Mouse (Mus musculus) kidney, adult 8-10 months (tissue): Measurements from ENCODE around the gene Itgb3.
"Not testable (repeated sequence)": the region's sequence is repeated elsewhere in the genome, so short reads cannot be mapped to it uniquely, and the experiment has no call there.

Source experiments
- DNase-seq, 2 experiments: peaks; one replicate each; pipeline ENCODE4 v3.0.0; 2022

Itgb3 gene

DNA sequence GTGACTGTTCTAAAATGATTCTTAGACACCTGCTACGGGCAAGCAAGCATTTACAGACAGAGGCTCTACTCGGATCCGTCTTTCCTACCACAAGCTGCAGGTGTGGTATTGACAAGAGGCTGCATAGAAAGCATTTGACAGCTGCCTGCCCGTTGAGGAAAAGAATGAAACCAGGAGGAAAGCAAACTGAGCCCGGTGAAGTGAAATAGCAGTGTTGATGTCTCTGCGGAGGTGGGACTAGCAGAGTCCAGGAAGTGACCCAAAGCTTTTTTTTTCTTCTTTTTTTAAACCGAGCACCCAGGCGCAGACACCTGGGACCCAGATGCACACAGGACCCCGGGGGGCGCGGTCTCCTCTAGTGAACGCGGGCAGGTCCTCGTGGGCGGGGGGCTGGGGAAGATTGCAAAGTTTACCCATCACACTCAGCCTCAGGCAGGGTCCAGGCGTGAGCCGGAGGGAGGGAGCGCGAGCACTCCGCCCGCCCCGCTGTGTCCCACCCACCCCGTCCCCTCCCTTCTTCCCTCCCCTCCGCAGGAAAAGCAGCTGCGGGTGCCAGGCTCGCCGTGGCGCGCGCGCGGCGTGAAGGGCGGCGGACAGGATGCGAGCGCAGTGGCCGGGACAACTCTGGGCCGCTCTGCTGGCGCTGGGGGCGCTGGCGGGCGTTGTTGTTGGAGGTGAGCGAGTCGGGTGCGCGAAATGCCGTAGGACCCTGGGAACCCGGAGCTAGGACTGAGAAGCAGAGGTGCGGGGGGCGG lies at the start of gene Itgb3:
TSS of gene Itgb3 (plus strand) at position 510 of the 755 bp plus-strand sequence.
- peak; percentile 29 to 66 for DNase-seq

- no peak for DNase-seq
Observed at GRCm38 (mm10) chr11:104558065-104558464, 49.7 kb upstream of the Itgb3 start.

GRCm38 (mm10) chr11:104558651-104559403 lies 49.0 kb upstream of the Itgb3 start:
- no peak for DNase-seq

DNA sequence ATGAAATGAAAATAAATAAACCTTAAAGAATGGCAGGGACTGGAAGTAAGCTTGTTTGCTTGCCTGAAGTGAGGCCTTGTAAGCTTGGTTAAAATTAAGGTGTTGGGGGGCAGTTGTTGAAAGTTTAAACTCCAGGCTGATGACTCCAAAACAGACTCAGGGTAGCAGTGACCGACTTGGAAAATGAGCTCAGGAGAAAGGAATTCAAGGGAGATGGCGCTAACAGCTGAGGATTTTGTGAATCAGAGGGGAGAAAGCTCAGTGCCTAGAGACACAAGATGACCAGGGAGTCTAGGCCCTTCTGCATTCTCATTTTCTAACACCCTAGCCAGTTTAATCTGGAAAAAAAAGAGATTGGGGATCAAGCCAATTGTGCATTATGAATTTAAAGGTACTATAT lies 46.8 kb upstream of the Itgb3 start:
- no peak for DNase-seq

GRCm38 (mm10) chr11:104563496-104563895 lies 44.3 kb upstream of the Itgb3 start:
- DNase-seq = no peak

DNA sequence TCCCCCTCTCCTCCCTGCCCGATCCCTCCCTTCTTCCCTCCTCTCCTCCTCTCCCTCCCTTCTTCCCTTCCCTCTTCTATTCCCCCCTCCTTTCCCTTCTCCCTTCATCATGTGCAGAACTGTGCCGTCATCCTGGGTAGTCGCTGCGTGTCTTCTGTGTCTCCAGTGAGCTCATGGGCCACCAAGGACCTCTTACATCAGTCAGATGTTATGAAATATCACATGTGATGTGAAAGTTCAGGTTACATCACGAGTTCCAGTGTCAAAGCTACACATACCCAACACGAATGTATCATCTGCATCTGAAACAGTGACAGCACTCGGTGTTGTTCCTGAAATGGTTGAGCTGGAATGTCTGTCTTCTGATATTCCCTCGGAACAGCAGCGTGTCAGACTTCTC lies 42.6 kb upstream of the Itgb3 start:
- no peak for DNase-seq

- no peak for DNase-seq
Observed at GRCm38 (mm10) chr11:104566097-104566496, 41.7 kb upstream of the Itgb3 start.

DNA sequence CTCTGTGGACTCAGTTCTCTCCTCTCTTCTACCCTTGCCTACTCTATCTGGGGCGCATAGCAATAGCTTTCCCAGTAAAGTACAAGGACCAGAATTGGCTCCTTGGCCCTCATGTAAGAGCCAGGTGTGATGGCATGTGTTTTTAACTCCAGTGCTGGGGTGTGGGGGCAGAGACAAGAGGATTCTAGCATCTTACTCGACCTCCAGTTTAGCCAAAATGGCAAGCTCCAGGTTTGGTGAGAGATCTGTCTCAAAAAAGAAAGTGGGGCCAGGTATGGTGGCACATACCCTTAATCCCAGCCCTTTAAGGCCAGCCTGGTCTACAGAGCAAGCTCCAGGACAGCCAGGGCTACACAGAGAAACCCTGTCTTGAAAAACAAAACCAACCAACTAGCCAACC lies 41.0 kb upstream of the Itgb3 start:
- no peak for DNase-seq

DNA sequence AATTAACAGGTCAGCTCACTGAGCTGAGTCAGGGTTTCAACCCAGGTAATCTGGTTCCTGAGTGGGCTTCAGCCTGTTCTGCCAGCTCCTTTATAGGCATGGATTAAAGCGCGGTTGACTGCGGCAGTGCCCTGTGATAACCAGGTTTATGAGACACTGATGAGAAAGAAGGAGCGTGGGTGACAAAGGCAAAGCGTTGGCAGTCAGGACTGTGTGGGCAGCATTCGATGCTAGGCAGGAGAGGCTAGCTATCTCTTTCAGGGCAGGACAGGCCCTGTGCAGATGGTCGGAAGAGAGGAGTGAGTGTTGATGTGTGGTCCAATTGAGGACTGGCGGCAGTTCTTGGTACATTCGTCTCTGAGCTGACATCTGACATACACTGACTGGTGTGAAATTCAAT lies 40.1 kb upstream of the Itgb3 start:
- DNase-seq = no peak

GRCm38 (mm10) chr11:104568326-104568725 lies 39.5 kb upstream of the Itgb3 start:
- no peak for DNase-seq

GRCm38 (mm10) chr11:104570515-104570914 lies 37.3 kb upstream of the Itgb3 start:
- not testable (repeated sequence) for DNase-seq

- not testable (repeated sequence) for DNase-seq
Observed at GRCm38 (mm10) chr11:104571373-104571772, 36.4 kb upstream of the Itgb3 start.

DNA sequence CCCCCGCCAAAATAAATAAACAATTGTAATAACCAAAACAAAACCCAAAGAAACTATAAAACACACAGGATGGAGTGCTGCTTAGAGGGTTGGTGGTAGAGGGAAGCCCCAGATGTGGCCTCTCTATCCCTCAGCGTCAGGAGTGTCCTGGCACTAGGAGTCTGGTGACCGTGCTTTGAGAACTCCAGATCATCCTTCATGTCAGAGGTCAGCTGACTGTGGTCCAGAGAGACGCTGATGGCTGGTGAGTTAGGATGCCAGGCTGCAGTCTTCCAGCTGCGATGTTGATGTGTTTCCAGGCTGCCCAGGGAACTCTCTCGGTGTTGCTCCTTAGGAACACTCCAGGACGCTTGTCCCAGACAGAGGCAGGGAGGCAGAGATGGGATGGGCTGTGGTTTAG lies 35.7 kb upstream of the Itgb3 start:
- DNase-seq = no peak

- no peak for DNase-seq
Observed at GRCm38 (mm10) chr11:104572566-104572965, 35.2 kb upstream of the Itgb3 start.

GRCm38 (mm10) chr11:104576772-104577612 lies 30.8 kb upstream of the Itgb3 start:
- no peak for DNase-seq

GRCm38 (mm10) chr11:104578074-104578473 lies 29.7 kb upstream of the Itgb3 start:
- no peak for DNase-seq

GRCm38 (mm10) chr11:104579084-104579483 lies 28.7 kb upstream of the Itgb3 start:
- DNase-seq = no peak

DNA sequence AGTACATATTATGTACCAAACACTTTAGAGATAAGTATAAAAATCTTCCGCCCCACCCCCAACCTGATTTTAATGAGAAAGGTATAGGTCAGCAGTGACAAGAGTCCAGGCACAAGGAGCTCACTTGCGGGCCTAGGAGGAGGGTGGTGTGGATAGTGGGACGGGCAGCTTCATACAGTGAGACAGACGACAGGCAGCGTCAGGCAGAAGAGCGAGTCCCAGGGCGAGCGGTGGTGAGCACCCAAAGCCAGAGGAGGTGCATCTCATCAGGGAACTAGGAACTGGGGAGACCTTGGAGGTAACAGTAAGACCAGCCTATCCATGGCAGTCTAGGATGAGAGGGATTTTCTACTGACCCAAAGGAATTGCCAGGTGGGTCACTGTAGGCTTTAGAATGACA lies 28.2 kb upstream of the Itgb3 start:
- no peak for DNase-seq

DNA sequence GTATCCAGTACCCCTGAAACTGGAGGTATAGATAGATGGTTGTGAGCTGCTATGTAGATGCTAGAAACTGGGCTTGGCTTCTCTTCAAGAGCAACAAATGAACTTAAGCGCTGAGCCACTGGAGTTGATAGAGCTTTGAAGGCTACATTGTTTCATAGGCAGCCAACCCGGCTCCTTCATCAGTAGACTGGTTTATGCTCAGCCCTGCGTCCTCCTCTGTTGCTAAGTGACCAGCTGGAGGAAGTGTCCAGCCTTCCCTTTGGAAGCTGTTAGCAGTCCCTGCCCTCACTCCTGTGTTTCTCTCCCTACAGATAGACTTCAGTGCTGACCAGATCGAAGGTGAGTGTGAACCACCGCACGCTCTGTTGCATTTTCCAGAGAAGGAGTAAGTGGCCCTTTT lies 27.7 kb upstream of the Itgb3 start:
- DNase-seq = no peak

DNA sequence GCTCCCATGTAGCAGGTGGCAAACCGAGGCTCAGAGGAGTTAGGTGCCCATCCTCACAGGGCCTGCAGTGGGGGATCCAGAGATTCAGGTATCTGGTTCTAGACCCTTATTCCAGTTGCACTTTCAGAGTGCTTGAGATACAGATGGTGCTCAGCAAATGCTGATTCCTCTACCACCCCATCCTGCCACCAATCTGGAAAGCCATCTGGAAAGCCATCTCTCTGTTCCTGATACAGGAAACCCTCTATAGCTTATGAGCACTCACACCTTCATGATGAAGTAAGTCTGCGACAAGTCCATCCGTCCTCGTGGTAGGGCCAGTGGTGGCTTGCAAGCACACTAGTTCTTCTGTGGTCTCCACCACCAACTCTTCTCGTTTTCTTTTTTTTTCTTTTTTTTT lies 27.2 kb upstream of the Itgb3 start:
- DNase-seq = no peak

- no peak for DNase-seq
Observed at GRCm38 (mm10) chr11:104581446-104582307, 26.1 kb upstream of the Itgb3 start.

GRCm38 (mm10) chr11:104582308-104582606 lies 25.5 kb upstream of the Itgb3 start:
- no peak for DNase-seq
